Mouse (Mus musculus) spleen, adult 12 weeks (tissue): Measurements from ENCODE around the gene H2-Q10.
"Not testable (repeated sequence)": the region's sequence is repeated elsewhere in the genome, so short reads cannot be mapped to it uniquely, and the experiment has no call there.

Experiments used
- DNase-seq: peaks from one replicate; pipeline ENCODE4 v3.0.0; 2022; ENCODE audit warnings: low spot score

H2-Q10 gene

DNA sequence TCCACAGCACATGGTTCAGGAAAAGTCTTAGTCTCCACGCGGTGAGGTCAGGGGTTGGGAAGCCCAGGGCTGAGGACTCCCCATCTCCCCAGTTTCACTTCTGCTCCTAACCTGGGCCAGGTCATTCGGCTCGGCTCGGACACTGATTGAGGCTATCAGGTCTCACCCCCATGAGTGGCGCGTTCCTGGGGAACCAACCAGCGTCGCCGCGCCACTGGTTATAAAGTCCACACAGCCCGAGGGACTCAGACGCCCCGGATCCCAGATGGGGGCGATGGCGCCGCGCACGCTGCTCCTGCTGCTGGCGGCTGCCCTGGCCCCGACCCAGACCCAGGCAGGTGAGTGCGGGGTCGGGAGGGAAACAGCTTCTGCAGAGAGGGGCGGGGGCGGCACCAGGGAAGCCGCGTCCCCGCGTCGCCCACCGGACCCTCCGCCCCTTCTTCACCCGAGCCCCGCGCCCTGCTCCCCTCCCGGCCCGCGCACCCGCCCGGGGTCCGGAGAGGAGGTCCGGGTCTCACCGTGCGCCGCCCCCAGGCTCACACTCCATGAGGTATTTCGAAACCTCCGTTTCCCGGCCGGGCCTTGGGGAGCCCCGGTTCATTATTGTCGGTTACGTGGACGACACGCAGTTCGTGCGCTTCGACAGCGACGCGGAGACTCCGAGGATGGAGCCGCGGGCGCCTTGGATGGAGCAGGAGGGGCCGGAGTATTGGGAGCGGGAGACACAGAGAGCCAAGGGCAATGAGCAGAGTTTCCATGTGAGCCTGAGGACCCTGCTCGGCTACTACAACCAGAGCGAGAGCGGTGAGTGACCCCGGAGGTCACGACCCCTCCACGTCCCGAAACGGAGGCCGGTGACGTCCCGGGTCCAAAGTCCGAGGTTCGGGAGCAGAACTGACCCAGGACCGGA is at the start of gene H2-Q10:
Gene H2-Q10 (plus strand): TSS at position 248 of the 910 bp plus-strand sequence.
- DNase-seq, result no peak

- DNase-seq, result peak; percentile 43
These were observed 49.6 kb upstream of the H2-Q10 start for GRCm38 (mm10) chr17:35420206-35420810.

DNA sequence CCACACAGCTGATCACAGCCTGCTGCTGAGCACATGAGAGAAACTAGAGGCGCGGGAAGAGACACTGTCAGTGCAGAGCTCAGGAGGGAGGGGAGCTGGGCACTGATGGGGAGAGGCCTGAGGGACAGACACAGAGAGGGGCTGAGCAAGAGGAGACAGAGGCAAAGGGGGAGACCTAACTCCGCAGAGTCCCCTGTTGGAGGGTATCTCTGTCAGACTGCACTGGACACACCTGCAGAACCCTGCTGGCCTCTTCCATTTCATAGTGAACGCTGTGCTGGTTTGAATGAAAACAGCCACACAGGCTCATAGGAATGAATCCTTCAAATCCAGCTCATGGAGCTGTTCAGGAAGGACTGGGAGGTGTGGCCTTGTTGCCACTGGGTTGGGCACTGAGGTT is 48.6 kb upstream of the H2-Q10 start:
- not testable (repeated sequence) for DNase-seq

DNA sequence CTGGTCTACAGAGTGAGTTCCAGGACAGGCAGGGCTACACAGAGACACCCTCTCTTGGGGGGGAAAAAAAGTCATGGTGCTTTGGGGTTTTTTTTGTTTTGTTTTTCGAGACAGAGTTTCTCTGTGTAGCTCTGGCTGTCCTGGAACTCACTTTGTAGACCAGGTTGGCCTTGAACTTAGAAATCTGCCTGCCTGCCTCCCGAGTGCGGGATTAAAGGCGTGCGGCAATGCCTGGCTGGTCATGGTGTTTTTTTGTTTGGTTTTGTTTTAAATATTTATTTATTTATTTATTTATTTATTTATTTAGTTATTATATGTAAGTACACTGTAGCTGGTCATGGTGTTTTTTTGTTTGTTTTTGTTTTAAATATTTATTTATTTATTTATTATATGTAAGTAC is 47.5 kb upstream of the H2-Q10 start:
- DNase-seq, result not testable (repeated sequence)

- DNase-seq, result not testable (repeated sequence)
These were observed 46.6 kb upstream of the H2-Q10 start for GRCm38 (mm10) chr17:35423131-35423810.

GRCm38 (mm10) chr17:35424106-35424505 is 45.8 kb upstream of the H2-Q10 start:
- peak; percentile 1 for DNase-seq

DNA sequence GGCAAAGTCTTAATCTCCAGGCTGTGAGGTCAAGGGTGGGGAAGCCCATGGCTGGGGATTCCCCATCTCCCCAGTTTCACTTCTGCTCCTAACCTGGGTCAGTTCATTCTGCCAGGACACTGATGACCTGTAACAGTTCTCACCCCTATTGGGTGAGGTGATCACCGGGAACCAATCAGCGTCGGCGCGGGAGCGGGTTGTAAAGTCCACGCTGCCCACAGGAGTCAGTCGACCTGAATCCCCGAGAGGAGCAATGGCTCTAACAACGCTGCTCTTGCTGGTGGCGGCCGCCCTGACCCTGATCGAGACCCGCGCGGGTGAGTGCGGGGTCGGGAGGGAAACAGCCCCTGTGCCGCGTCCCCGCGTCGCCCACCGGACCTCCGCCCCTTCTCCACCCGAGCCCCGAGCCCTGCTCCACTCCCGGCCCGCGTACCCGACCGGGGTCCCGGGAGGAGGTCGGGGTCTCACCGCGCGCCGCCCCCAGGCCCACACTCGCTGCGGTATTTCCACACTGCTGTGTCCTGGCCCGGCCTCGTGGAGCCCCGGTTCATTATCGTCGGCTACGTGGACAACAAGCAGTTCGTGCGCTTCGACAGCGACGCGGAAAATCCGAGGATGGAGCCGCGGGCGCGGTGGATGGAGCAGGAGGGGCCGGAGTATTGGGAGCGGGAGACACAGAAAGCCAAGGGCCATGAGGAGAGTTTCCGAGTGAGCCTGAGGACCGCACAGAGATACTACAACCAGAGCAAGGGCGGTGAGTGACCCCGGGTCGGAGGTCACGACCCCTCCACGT is 45.1 kb upstream of the H2-Q10 start, which contains the start of gene H2-Q6:
Gene H2-Q6 (plus strand): TSS at position 227 of the 793 bp plus-strand sequence.
- peak; percentile 81 for DNase-seq

- not testable (repeated sequence) for DNase-seq
These were observed 44.4 kb upstream of the H2-Q10 start for GRCm38 (mm10) chr17:35425474-35425873.

DNA sequence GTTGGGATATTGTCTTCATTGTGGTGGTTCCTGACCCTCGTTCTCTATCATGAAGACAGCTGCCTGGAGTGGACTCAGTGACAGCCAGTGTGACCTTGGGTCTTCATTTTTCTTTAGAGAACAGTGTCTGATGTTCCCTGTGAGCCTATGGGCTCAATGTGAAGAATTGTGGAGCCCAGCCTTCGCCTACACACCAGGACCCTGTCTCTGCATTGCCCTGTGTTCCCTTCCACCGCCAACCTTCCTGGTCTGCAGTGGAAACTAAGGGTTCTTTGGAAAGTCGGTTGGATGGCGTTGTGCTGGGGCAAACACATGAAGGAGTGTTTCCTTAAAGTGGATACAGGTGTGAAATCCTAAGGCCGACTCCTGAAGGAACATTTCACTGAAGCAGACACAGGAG is 41.0 kb upstream of the H2-Q10 start:
- not testable (repeated sequence) for DNase-seq

DNA sequence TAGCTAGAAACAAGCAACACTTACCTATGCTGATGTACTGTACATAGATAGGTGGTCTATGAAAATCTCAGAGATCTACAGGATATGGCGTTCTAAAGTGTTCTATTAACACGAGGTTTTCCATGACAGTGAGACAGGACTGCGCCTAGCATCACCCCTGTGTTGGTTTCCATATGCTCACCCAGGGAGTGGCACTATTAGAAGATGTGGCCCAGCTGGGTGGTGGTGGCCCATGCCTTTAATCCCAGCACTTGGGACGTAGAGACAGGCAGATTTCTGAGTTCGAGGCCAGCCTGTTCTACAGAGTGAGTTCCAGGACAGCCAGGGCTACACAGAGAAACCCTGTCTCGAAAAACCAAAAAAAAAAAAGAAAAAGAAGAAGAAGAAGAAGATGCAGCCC is 39.2 kb upstream of the H2-Q10 start:
- DNase-seq, result not testable (repeated sequence)

- DNase-seq, result not testable (repeated sequence)
These were observed 37.7 kb upstream of the H2-Q10 start for GRCm38 (mm10) chr17:35432167-35432566.

DNA sequence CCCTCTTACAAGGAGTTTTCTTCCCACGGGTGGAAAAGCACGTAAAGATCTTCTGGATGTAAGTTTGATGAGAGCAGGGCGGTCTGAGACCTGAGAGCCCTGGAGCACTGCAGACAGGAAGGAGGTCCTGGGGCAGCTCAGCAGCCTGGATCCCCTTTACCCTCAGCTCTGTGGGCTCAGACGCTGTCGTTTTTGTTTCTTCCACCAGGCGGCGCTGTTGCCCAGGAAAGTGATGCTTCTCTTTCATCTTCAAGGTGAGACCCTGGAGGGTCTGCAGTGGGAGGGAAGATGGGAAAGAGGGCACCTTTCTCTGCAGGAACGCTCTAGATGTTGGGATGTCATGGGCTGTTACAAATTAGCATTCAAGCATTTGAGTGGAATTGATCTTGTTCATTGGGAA is 35.1 kb upstream of the H2-Q10 start:
- DNase-seq, result not testable (repeated sequence)

DNA sequence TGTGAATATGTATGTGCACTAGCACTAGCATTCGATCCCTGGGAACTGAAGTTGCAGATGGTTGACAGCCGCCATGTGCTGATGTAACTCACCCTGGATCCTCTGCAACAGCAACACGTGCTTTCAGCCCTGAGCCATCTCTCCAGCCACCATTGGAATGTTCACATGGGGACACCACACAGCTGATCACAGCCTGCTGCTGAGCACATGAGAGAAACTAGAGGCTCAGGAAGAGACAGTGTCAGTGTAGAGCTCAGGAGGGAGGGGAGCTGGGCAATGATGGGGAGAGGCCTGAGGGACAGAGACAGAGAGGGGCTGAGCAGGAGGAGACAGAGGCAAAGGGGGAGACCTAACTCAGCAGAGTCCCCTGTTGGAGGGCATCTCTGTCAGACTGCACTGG is 34.3 kb upstream of the H2-Q10 start:
- not testable (repeated sequence) for DNase-seq

DNA sequence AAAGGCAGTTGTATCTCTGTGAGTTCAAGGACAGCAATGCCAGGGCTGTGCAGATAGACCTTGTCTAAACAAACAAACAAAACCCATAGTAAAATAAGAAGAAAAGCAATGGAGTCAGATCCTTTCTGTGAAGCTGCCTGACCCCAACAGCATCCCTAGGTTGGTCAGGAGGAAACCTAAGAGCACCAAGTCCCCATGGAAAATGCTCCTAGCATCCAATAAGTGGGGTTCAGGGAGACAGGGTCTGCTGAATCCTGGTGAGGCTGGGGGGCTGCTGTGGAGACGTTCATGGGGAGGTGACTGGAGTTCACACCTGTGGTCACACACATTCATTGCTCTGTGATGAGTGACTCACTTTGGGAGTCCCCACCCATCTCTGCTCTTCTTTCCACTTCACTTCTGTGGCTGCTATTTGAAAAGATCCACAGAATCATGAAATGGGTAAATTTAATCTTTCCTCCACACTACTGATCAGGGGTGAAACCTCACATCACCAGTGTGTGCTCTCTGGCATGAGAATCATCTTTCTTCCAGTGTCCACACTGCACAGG is 32.4 kb upstream of the H2-Q10 start:
- DNase-seq, result not testable (repeated sequence)

GRCm38 (mm10) chr17:35438395-35438794 is 31.5 kb upstream of the H2-Q10 start:
- not testable (repeated sequence) for DNase-seq

DNA sequence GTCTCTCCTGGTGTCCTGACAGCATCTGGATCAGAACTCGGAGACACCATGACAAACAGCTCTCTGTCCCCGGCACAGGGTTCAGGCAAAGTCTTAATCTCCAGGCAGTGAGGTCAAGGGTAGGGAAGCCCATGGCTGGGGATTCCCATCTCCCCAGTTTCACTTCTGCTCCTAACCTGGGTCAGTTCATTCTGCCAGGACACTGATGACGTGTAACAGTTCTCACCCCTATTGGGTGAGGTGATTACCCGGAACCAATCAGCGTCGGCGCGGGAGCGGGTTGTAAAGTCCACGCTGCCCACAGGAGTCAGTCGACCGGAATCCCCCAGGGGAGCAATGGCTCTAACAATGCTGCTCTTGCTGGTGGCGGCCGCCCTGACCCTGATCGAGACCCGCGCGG is 31.0 kb upstream of the H2-Q10 start, which contains the start of gene H2-Q7:
Gene H2-Q7 (plus strand): TSS at position 271 of the 400 bp plus-strand sequence.
- DNase-seq, result peak; percentile 93

GRCm38 (mm10) chr17:35439295-35439747 is 30.6 kb upstream of the H2-Q10 start:
- not testable (repeated sequence) for DNase-seq

GRCm38 (mm10) chr17:35439925-35440645 is 29.8 kb upstream of the H2-Q10 start:
- DNase-seq, result not testable (repeated sequence)

DNA sequence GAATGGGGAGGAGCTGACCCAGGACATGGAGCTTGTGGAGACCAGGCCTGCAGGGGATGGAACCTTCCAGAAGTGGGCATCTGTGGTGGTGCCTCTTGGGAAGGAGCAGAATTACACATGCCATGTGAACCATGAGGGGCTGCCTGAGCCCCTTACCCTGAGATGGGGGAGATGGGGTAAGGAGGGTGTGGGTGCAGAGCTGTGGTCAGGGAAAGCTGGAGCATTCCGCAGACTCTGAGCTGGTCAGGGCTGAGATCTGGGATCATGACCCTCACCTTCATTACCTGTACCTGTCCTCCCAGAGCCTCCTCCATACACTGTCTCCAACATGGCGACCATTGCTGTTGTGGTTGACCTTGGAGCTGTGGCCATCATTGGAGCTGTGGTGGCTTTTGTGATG is 27.5 kb upstream of the H2-Q10 start:
- not testable (repeated sequence) for DNase-seq

DNA sequence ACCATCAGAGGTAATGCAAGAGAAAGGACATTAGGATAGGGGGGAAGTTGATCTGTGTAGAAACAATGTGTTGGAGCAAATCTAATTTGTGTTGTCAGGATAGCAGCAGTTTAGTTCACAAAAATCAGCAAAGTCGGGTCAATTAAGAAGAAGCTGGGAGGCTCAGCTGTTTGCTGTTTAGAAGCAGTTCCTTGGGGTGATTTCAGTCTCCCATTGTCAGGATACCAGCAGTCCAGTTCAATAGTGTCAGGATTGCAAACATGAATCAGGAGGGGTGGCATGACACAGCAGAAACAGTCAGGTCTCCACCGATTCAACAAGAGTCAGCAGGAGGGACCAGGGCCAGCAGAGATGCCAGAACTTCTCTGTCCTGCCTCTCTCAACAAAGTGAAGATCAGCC is 25.4 kb upstream of the H2-Q10 start:
- DNase-seq, result not testable (repeated sequence)
